Mouse (Mus musculus): ENCODE data around the gene Dcpp2. TPM values are rescaled to one million over a fixed set of nuclear protein-coding genes. Genes with fewer than 3 reads are reported as not detected.
A peak's percentile ranks its signal among the peaks of the same experiment; 100 is the strongest.
"Not testable (repeated sequence)": the region's sequence is repeated elsewhere in the genome, so short reads cannot be mapped to it uniquely, and the experiment has no call there.

Dcpp2 gene
- total RNA-seq (2017) = not detected in 2 replicates

DNA sequence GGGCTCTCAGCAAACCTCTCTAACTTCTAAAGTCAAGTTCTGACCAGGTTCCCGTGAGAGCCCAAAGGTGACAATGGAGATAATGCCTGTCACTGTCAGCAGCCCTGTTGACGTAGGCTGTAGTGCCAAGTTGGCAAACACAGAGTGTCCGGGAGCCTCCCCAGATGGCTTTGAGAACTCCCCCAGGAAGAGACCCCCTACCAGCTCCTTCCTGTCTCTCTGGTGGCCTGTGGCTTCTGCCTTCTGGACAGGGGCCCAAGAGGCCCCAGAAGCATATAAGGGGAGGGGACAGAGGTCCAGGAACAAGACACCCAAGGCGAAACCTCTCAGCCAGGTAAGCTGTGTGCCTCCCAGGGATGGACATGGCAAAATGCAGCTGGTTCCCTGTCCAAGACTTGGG, at the start of gene Dcpp2, which contains the start of gene Dcpp1:
Gene Dcpp2, plus strand, starts transcription at position 305 of the 400 bp plus-strand sequence.
Gene Dcpp1, plus strand, starts transcription at position 301 of the 400 bp plus-strand sequence.
- not testable (repeated sequence) for ATAC-seq (replicated peaks in 1 of 2; ENCODE audit: insufficient read depth in 1 of 2, low FRiP score in 2 of 2, low TSS enrichment in 1 of 2, low read depth in 1 of 2, poor library complexity in 2 of 2, severe bottlenecking in 2 of 2)

DNA sequence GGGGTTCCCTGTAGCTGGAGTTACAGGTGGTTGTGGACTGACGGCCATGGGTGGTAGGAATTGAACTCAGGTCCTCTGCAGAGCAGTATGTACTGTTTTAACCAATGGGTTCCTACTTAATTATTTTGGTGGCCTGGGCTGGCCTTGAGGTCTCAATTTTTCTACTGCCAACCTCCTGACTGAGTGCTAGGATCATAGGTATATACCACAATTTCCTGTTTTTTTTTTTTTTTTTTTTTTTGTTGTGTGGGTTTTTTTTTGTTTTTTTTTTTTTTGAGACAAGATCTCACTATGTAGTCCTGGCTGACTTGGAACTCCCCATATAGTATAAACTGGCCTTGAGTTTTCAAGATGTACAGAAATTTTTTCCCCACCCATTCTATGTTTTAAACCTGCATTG, 49.5 kb upstream of the Dcpp2 start:
- no peak for ATAC-seq (replicated peaks in 1 of 2; ENCODE audit: insufficient read depth in 1 of 2, low FRiP score in 2 of 2, low TSS enrichment in 1 of 2, low read depth in 1 of 2, poor library complexity in 2 of 2, severe bottlenecking in 2 of 2)

DNA sequence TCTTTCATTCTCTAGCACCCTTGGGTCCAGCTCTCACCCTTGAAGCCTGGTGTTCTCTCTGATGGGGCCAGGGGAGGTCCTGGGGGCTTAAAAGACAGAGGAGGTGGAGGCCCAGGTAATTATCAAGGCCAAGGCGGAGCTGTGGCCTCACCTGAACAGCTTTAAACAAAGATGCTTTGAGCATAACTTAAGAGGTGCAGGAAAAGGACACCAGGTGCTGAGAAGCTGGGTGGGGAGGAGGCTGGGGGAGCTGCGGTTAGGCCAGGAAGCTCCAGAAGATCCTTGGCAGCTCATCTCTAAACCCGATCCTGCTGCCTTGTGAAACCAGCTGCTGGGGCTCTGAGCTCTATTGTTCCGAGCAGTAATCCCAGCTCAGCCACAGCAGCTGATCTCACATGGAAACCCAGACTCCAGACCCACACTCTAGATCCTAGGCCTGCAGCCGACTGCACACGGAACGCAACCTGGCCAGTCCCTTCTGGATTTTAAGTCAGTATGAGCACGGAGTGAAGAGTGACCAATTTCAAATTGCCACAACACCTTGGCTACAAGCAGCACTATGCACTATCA, 44.6 kb upstream of the Dcpp2 start, which contains the start of gene Prss33:
Gene Prss33, minus strand, starts transcription at position 51 of the 570 bp plus-strand sequence.
- no peak; a peak in 1 of 4 replicates for ATAC-seq (replicated peaks in 1 of 2; ENCODE audit: insufficient read depth in 1 of 2, low FRiP score in 2 of 2, low TSS enrichment in 1 of 2, low read depth in 1 of 2, poor library complexity in 2 of 2, severe bottlenecking in 2 of 2)

DNA sequence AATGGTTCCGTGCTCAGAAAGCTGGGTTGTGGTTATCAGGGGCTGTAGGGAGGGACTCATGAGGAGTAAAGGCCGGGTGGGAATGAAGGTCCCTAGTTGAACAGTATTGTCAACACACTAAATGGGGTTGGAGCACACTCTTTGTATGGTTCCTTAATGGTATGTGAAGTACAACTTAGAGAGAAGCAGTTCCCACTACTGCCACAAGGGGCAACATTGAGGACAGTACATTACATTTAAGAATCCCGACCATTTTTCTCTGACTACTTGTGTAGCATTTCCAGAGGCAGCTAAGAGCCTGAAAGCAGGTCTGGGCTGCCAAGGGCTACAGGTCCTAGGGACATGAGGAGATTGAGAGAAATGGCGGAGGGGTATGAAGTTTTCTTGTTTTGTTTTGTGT, 39.5 kb upstream of the Dcpp2 start:
- ATAC-seq (replicated peaks in 1 of 2; ENCODE audit: insufficient read depth in 1 of 2, low FRiP score in 2 of 2, low TSS enrichment in 1 of 2, low read depth in 1 of 2, poor library complexity in 2 of 2, severe bottlenecking in 2 of 2) = peak; percentile 59 to 63

DNA sequence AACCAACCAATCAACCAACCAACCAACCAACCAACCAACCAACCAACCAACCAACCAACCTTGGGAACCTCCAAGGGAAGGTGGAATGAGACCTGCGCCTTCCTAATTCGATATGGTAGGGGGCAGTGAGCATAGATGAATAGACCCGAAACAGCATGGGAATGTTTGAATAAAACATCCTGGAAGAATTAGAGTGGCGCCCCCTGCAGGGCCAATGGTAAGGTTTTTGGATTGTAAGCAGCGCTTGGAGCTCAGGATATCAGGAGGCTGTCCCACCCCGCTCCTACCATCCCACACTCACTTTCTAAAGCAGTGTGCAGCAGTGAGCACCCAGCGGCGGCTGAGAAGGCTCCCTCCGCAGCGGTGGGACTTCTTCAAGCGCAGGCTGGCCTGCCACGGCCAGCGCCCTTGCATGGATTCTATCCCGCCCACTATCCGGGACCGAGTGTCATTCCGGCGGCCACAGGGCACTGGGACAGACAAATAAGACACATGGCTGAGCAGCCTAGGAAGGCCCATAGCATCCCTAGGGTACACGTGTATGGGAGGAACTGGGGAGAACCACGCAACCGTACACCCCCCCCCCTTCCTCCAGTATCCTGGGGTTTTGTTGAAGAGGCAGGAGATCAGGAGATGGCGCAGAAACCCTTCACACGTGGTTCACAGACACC, 37.4 kb upstream of the Dcpp2 start:
- ATAC-seq (replicated peaks in 1 of 2; ENCODE audit: insufficient read depth in 1 of 2, low FRiP score in 2 of 2, low TSS enrichment in 1 of 2, low read depth in 1 of 2, poor library complexity in 2 of 2, severe bottlenecking in 2 of 2) = no peak

DNA sequence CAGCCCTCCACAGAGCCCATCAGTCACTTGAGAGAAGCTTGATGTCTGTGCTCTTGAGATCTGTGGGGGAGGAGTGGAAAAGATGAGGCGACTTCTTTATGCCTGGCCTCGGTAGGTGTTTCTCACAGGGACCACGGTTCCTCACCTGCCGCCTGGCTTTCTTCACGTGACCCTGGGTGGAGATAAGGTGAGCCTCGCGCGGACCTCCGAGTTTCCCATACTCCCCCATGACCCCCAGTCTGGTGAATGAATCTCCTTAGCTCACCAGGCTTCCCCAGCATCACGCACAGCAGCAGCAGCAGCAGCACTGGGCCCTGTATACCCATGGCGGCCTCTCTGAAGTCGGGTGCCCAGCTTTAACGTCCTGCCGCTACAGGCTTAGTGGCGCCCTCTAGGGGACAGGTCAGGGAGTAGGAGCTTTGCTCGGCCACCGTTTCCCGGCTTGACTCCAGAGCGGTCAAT, 36.8 kb upstream of the Dcpp2 start, which contains the start of the genes Prss32 and Prss41:
Gene Prss32, plus strand, starts transcription at position 44 of the 462 bp plus-strand sequence.
Gene Prss41, minus strand, starts transcription at position 361 of the 462 bp plus-strand sequence.
- ATAC-seq (replicated peaks in 1 of 2; ENCODE audit: insufficient read depth in 1 of 2, low FRiP score in 2 of 2, low TSS enrichment in 1 of 2, low read depth in 1 of 2, poor library complexity in 2 of 2, severe bottlenecking in 2 of 2) = peak; percentile 49 to 67; a peak in 3 of 4 replicates

DNA sequence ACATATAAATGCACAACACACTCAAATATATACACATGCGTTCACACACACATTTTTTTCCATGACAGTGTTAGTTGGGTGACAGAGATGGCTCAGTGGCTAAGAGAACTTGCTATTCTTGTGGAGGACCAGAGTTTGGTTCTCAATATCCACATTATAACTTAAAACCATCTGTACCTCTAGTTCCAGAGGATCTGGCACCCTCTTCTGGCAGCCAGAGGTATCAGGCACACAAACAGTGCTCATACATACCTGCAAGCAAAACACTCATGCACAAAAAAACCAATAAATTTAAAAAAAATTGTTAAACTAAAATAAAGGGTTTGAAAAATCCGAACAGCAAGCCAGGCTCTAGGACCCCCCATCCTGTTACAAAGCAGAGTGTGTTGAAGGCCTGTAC, 30.7 kb upstream of the Dcpp2 start:
- no peak for ATAC-seq (replicated peaks in 1 of 2; ENCODE audit: insufficient read depth in 1 of 2, low FRiP score in 2 of 2, low TSS enrichment in 1 of 2, low read depth in 1 of 2, poor library complexity in 2 of 2, severe bottlenecking in 2 of 2)

DNA sequence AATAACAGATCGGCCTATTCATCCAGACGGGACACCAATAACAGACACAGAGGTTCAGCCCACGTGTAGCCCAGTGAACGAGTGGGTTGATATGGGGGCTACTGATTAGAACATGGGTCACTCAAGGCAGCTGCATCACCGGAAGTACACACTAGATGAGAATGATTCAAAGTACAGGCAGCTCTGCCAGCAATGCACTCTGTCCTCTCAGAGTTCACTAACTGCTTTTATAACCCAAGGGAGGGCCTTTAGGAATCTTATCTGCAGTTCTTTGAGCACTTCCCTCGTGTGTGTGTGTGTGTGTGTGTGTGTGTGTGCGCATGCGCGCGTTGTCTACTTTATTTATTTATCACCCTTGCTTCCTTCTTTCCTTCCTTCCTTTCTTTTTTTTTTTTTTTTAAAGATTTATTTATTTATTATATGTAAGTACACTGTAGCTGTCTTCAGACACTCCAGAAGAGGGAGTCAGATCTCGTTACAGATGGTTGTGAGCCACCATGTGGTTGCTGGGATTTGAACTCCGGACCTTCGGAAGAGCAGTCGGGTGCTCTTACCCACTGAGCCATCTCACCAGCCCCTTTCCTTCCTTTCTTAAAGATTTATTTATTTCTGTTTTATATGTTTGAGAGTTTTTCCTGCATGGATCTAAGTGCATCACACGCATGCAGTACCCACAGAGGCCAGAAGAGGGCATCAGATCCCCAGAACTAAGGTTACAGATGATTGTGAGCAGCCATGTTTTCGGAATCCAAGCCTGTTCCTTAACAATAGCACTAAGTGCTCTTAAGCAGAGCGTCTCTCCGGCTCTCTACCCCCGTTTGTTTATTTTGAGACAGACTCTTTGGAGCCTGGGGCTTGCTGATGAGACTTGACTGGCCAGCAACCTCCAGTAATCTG, 29.6 kb upstream of the Dcpp2 start:
- peak in 1 of 2 experiments; percentile 62; a peak in 1 of 4 replicates for ATAC-seq (replicated peaks in 1 of 2; ENCODE audit: insufficient read depth in 1 of 2, low FRiP score in 2 of 2, low TSS enrichment in 1 of 2, low read depth in 1 of 2, poor library complexity in 2 of 2, severe bottlenecking in 2 of 2)

DNA sequence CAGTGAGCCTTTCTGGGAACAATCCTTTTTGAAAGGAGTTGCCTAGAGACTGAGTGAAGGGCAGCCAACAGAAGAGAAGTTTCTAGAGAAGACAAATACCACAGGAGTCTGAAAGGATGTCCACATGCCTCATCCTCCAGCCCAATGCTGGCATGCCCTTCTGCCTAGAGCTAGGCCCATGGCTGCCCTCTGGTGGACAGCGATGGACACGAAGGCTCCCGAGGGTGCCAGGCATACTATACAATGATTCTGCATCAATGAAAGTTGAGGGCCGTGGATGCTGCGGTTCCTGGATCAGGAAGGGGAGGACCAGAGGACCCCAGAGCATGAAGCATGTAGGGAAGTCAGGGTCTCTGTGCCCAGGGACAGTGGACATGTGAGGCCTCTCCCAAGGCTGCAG, 27.4 kb upstream of the Dcpp2 start:
- ATAC-seq (replicated peaks in 1 of 2; ENCODE audit: insufficient read depth in 1 of 2, low FRiP score in 2 of 2, low TSS enrichment in 1 of 2, low read depth in 1 of 2, poor library complexity in 2 of 2, severe bottlenecking in 2 of 2) = peak; percentile 63 to 70; a peak in 2 of 4 replicates

DNA sequence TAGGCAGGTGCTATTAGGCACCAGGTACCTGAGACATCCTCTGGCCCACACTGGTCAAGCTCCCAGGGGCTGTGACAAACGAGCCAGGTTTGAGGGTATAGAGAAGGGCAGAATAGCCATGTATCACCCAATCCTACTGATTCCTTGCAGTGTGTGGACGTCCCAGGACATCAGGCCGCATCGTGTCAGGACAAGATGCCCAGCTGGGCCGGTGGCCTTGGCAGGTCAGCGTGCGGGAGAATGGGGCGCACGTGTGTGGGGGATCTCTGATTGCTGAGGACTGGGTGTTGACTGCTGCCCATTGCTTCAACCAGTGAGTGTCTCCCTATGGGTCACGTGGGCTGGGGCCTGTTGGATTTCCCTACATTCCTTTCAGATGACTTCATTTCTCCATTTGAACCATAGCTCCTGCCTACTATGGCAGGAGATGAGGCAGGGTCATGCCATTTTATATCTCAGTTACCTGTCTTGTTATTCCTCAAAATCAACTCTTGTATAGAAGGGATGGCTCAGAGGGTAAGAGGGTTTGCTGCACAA, 26.4 kb upstream of the Dcpp2 start:
- ATAC-seq (replicated peaks in 1 of 2; ENCODE audit: insufficient read depth in 1 of 2, low FRiP score in 2 of 2, low TSS enrichment in 1 of 2, low read depth in 1 of 2, poor library complexity in 2 of 2, severe bottlenecking in 2 of 2) = no peak

DNA sequence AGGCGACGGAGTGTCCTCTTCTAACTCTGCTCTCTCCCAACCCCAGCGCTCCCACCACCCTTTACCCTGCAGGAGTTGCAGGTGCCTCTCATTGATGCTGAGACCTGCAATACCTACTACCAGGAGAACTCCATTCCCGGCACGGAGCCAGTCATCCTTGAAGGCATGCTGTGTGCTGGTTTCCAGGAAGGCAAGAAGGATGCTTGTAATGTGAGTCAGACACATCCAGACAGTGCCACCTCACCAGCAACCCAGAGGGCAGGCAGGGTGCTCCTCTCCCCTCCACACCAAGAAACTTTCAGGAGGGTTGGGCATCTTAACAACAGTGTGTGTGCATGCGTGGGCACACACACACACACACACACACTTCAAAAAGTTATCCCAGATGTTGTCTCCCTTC, 23.5 kb upstream of the Dcpp2 start:
- ATAC-seq (replicated peaks in 1 of 2; ENCODE audit: insufficient read depth in 1 of 2, low FRiP score in 2 of 2, low TSS enrichment in 1 of 2, low read depth in 1 of 2, poor library complexity in 2 of 2, severe bottlenecking in 2 of 2) = no peak

DNA sequence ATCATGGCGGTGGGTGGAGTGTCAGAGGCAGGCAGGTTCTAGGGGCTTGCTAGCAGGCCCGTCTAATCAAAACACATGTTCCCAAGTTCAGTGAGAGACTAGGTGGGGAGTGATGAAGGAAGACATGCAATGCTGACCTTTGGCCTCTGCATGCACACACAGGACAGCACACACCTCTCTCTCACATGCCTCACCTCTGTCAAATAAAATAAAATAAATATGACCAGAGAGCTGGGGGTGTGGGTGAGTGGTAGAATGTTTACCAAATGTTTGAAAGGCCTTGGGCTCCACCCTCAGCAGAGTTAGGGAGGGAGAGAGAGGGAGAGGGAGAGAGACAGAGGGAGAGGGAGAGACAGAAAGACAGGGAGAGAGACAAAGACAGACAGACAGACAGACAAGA, 22.8 kb upstream of the Dcpp2 start:
- ATAC-seq (replicated peaks in 1 of 2; ENCODE audit: insufficient read depth in 1 of 2, low FRiP score in 2 of 2, low TSS enrichment in 1 of 2, low read depth in 1 of 2, poor library complexity in 2 of 2, severe bottlenecking in 2 of 2) = no peak

DNA sequence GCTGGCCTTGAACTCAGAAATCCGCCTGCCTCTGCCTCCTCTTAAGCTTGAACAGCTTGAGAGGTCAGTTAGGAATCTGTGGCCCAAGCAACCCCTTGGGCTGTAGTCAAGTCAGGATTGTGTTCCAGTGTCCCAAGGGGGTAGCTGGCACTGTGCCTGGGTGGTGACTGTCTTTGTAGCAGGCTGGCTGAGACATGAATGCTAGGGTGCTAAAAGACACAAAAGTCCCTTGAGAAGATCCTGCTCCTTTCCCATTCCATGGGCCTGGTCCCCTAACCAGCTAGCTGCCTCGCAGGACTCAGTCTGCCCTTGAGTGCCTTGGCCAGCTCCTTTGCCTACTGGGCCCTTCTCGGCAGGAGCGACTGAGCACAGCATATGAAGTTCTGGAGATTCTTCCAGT, 17.8 kb upstream of the Dcpp2 start:
- no peak for ATAC-seq (replicated peaks in 1 of 2; ENCODE audit: insufficient read depth in 1 of 2, low FRiP score in 2 of 2, low TSS enrichment in 1 of 2, low read depth in 1 of 2, poor library complexity in 2 of 2, severe bottlenecking in 2 of 2)

DNA sequence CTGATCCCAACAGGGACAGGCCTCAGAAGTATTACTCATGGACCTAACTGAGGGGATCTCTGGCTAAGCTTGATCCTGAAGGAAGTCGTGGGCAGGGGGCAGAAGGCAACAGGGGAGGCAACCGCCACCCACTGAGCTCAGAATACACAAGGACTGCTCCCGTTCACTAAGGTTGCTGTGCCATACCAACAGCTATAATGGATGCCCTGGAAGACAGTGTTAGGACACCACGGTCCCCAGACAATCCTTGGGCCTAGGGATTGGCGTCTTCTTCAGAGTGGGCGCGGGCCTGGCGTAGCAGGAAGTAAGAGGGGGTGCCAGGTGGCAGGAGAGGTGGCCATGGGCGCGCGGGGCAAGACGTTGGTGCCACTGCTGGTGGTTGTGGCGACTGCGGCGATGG, 12.9 kb upstream of the Dcpp2 start, which contains the start of gene Prss21:
Gene Prss21, plus strand, starts transcription at position 301 of the 400 bp plus-strand sequence.
- ATAC-seq (replicated peaks in 1 of 2; ENCODE audit: insufficient read depth in 1 of 2, low FRiP score in 2 of 2, low TSS enrichment in 1 of 2, low read depth in 1 of 2, poor library complexity in 2 of 2, severe bottlenecking in 2 of 2) = no peak

DNA sequence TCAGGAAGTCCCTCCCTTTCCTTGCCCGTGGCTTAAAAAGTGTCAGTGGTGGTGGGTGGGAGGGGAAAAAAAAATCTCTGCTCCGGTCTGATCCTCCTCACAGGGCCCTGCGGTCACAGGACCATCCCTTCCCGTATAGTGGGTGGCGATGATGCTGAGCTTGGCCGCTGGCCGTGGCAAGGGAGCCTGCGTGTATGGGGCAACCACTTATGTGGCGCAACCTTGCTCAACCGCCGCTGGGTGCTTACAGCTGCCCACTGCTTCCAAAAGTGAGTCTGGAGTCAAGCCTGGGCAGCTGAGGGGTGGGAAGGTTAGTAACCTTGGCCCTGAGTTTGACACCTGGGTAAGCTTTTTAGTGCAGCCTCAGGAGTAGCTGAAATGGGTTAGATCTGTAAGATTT, 12.2 kb upstream of the Dcpp2 start:
- ATAC-seq (replicated peaks in 1 of 2; ENCODE audit: insufficient read depth in 1 of 2, low FRiP score in 2 of 2, low TSS enrichment in 1 of 2, low read depth in 1 of 2, poor library complexity in 2 of 2, severe bottlenecking in 2 of 2) = peak in 1 of 2 experiments; percentile 71; a peak in 2 of 4 replicates

DNA sequence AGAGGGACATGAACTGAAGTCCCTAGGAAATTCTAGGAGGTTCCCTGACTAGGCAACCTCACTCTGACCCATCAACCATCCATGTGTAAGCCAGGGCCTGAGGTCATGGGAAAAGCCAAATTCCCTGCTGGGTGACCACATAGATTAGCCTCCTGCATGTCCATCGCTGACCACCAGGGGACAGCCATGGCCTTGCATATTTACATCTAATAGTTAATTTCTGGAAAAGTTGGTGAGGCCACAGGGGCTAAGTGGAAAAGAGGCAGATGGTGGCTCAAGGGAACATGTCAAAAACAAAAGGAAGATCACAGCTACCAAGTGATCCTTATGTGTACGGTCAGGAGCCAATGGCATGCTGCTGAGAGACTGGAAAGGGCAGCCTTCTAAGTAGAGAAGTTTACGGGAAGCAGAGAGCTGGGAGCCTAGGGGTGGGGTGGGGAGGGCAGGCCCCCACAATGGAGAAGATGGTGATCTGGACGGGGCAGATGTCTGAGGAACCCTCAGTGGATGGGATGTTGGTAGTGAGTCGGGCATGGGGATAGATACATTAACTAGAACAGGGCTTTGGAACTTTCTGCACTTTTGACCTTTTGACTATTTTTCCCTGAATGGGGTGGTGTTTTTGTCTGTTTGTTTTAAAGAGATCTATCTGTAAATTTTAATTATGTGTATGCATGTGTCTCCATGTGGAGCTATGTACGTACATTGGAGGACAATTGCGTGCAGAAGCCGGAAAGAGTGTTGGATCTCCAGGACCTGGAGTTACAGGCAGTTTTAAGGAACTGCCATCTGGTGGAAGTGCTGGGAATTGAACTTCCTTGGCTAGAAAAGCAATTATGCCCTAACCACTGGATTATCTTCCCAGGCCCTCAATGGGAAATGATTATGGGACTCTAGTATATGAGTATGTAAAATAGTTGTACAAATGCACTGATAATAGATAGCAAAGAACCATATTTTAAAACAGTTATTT, 6.5 kb upstream of the Dcpp2 start:
- ATAC-seq (replicated peaks in 1 of 2; ENCODE audit: insufficient read depth in 1 of 2, low FRiP score in 2 of 2, low TSS enrichment in 1 of 2, low read depth in 1 of 2, poor library complexity in 2 of 2, severe bottlenecking in 2 of 2) = peak in 1 of 2 experiments; percentile 54; a peak in 1 of 4 replicates
